Mouse (Mus musculus) liver, adult 2 months (tissue): Measurements from ENCODE around the gene Lrrc36.

Experiments used
- CTCF ChIP-seq: fragments of 200-500 bp; IDR thresholded peaks from 2 replicates; pipeline ENCODE4 v1.5.1; 2011; ENCODE audit warnings: low read depth, low read length, control low read depth
- POLR2A ChIP-seq: fragments of 200-500 bp; IDR thresholded peaks from 2 replicates; pipeline ENCODE4 v1.6.1; 2011; ENCODE audit warnings: low read length, control low read depth; ENCODE audit not compliant: insufficient read depth; ENCODE audit errors: extremely low read depth

DNA sequence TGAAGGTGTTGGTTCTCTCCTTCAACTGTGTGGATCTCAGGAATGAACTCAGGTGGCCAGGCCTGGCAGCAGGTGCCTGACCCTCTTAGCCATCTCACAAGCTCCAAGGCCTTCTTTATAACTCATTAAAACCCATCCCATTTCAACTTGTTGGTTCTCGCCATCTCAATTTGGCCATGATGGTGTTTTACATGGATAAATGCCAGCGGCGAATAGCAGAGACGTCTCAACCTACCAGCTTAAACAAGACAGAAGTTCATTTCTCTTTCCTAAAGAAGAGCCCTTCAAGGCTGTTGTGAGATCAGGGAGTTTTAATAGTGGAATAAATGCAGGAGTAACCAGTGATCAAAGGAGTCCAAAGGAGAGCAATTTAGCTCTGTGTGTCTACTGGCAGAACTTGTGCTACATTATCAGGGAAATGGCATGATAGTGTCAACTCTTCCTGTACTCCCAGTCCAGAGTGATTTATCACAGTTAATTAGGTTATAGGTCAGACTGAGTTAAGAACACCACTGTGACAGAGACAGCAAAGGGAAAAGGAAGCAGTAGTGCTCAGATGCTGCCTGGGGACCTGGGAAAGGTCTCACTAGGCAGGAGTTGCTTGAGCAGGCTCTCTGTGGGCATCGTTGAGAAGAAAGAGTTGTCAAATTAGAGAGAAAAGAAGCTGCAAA, 23.8 kb downstream of the Lrrc36 start:
- TF ChIP-seq CTCF (no peak), POLR2A (no peak)
